Mouse (Mus musculus) embryonic fibroblast, embryonic 13.5 days (primary cell): ENCODE data around the gene Ankrd12.

Experiments used
- CTCF ChIP-seq: IDR thresholded peaks from 2 replicates; pipeline ENCODE4 v1.5.1; 2011; ENCODE audit warnings: mild to moderate bottlenecking, control low read depth, low read length, moderate library complexity, borderline replicate concordance; ENCODE audit not compliant: insufficient read depth
- POLR2A ChIP-seq: IDR thresholded peaks from 2 replicates; pipeline ENCODE4 v1.6.1; 2011; ENCODE audit warnings: low read depth, mild to moderate bottlenecking, control low read depth, low read length, moderate library complexity

DNA sequence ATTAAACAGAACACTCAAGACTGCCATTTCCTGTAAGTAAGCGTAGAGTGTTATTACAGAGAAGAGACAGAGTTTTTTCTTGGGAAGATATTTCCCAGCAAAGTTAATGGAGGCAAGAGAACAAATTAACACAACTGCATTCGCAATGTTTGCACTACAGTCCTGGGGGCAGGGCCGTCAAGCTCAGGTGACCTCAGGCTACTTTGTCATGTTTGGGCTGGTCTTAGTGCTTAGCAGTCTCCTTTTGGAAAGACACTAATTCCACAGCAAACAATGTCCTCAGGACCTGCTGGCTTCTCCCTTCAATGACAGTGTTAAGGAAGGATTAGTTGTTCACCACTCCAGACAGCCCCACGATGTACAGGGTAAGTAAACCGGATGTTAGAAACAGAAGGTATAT, 35.9 kb downstream of the Ankrd12 start:
- TF ChIP-seq CTCF (no peak), POLR2A (no peak)
